Mouse (Mus musculus): ENCODE measurements around the gene 2410015M20Rik.

DNA sequence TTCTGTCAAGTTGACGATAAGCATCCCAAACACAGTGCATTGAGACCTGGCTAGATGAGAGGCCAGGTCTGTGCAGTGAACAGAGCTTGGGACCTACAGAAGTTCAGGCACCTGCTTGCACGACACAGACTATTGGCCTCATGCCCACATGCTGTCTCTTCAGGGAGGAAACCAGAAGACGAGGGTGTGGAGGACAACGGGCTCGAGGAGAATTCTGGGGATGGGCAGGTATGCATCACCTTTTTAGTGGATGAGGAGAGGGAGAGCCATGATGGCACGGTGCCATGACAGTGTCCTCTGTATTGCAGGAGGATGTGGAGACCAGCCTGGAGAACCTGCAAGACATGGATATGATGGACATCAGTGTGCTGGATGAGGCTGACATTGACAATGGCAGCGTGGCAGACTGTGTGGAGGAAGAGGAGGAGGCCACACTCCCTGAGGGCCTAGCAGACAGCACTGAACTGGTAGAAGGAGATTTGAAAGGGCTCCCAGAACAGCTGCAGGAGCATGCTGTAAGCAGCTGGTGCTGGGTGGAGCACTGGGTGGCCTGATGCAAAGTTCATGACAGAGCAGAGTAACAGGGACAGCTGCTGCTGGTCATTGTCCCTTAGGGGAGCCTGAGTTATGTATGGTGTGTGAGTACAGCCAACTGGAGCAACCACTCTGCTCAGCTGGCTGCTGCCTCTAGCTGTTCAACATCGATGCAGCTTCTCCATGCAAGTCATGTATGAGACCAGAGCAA is 15.9 kb downstream of the 2410015M20Rik start:
- TF ChIP-seq CTCF (IDR thresholded peaks at IDR 0.05 in 2 of 3, conservative IDR thresholded peaks at IDR 0.05 in 1 of 3; ENCODE audit: control insufficient read depth in 1 of 3, insufficient read depth in 1 of 3, low read depth in 2 of 3, low read length in 3 of 3, poor library complexity in 1 of 3, severe bottlenecking in 1 of 3) (no peak), ZC3H11A (IDR thresholded peaks at IDR 0.05; ENCODE audit: low read depth, low read length) (no peak), ZNF384 (IDR thresholded peaks at IDR 0.05; ENCODE audit: low read depth, low read length) (no peak), UBTF (IDR thresholded peaks at IDR 0.05; ENCODE audit: borderline replicate concordance, insufficient read depth, low read depth, low read length) (no peak), NRF1 (IDR thresholded peaks at IDR 0.05; ENCODE audit: insufficient read depth, low read depth, low read length, poor library complexity, severe bottlenecking) (no peak), E2F4 (IDR thresholded peaks at IDR 0.05; ENCODE audit: borderline replicate concordance, low read depth, low read length) (no peak), ETS1 (IDR thresholded peaks at IDR 0.05; ENCODE audit: low read depth, low read length) (no peak), SIN3A (IDR thresholded peaks at IDR 0.05; ENCODE audit: low read length) (no peak)

All from MEL (cell line).